Mouse (Mus musculus) cortical plate, adult 2 months (tissue): ENCODE data around the gene Pbld1.

Experiments used
- CTCF ChIP-seq: fragments of 200-500 bp; IDR thresholded peaks from 2 replicates; pipeline ENCODE4 v1.5.1; 2011; ENCODE audit warnings: mild to moderate bottlenecking, control low read depth, low read length; ENCODE audit not compliant: insufficient read depth; ENCODE audit errors: extremely low read depth
- POLR2A ChIP-seq: fragments of 200-500 bp; IDR thresholded peaks from 2 replicates; pipeline ENCODE4 v1.6.1; 2011; ENCODE audit warnings: mild to moderate bottlenecking, low read length, control low read depth; ENCODE audit not compliant: insufficient read depth; ENCODE audit errors: extremely low read depth

GRCm38 (mm10) chr10:63049106-63049505 is 10.9 kb upstream of the Pbld1 start:
- TF ChIP-seq CTCF (no peak), POLR2A (no peak)
